Mouse (Mus musculus) granulocyte monocyte progenitor cell, adult 5-6 weeks (primary cell): Measurements from ENCODE around the gene Hyal3. TPM values are rescaled to one million over a fixed set of nuclear protein-coding genes. Genes with fewer than 3 reads are reported as not detected.
"Not testable (repeated sequence)": the region's sequence is repeated elsewhere in the genome, so short reads cannot be mapped to it uniquely, and the experiment has no call there.

Source experiments
- ATAC-seq: replicated peaks from 2 replicates; pipeline ENCODE4 v1.8.0; 2016; ENCODE audit warnings: mild to moderate bottlenecking, moderate TSS enrichment, inconsistent platforms; ENCODE audit not compliant: poor library complexity, severe bottlenecking
- total RNA-seq, 2 experiments: library from RNA; stranded (forward) in 1 of 2; stranded (reverse) in 1 of 2; fragments of 200-712, 200-1000 nt in 1 of 2; fragments of >200 nt in 1 of 2; fragmentation: Nextera tagmentation in 1 of 2; gene quantifications; 2 replicates each; pipeline ENCODE4 v1.2.3; 2014 to 2017

The Hyal3 gene
- total RNA-seq, 2 experiments from 2014 or later = 0.46 TPM; not detected in 1

DNA sequence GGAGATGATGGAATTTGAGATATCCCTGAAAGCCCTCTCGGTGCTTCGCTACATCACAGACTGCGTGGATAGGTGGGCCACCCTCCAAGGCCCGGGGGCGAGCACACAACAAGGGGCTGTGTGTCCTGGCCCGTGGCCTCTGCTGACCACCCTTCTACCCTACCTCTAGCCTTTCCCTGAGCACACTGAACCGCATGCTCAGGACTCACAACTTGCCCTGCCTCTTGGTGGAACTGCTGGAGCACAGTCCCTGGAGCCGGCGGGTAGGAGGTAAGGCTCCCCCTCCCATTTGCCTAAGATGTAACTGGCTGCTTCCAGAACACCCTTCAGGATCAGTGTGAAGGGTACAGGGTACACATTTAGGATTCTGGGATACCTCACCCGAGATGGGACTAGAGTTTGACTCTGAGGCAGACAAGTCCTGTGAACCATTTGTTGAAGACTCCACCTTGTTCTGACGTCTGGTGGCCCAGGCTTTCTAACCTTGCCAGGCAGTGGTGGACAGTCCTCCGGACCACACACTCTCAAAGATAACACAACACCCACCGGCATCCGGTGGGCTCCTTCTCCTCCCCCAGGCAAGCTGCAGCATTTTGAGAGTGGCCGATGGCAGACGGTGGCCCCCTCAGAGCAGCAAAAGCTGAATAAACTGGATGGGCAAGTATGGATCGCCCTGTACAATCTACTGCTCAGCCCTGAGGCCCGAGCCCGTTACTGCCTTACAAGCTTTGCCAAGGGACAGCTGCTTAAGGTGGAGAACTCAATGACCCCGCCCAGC is 31.1 kb upstream of the Hyal3 start:
- ATAC-seq = no peak

DNA sequence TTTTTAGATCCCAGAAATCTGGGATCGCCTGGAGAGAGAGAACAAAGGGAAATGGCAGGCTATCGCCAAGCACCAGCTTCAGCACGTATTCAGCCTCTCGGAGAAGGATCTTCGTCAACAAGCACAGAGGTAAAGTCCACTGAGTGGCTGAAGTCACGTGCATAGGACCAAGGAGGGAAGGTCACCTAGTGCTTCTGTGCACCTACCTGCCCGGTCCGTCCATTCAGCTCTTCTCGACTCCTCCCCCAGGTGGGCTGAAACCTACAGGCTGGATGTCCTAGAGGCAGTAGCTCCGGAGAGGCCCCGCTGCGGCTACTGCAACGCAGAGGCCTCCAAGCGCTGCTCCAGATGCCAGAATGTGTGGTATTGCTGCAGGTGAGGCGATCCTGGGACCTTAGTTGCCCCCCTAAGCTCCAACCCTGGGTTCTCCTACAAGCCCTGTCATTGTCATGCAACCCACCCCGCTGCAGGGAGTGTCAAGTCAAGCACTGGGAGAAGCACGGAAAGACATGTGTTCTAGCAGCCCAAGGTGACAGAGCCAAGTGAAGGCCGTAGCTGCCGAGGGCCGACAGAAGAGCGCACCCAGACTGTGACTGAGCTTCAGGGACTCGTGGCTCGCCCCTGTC is 30.0 kb upstream of the Hyal3 start:
- no peak for ATAC-seq

DNA sequence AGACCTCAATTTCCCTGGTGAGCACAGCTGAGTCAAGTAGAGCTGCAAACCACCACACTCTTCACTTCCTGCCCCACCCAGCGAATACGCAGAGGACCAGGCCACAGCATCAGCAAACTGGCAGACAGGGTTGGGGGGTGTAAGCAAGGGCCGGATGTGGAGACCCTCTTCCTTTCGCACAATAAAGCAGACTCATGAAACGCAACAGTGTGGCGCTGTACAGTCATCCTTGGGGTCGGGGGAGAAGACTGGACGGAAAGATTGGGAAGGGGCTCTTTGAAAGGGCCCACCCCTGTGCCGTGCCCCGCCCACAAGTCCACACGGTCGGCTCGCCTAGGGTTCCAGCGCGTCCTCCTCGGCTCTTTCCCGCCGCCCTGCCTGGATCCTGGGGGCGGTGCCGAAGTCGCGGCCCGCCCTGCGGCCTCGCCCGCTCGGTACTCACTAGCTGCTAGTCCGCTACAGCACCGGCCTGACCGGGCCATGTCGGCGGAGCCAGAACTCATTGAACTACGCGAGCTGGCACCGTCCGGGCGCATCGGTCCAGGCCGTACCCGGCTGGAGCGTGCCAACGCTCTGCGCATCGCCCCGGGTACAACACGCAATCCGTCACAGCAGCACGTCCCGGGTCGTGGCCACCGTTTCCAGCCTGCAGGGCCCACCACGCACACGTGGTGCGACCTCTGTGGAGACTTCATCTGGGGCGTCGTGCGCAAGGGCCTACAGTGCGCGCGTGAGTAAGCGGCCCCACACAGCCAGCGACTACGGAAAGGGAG is 29.3 kb upstream of the Hyal3 start, which contains the start of gene Rassf1:
Rassf1 (plus strand) TSS at position 439 of the 773 bp plus-strand sequence.
- 0 out of 2 replicates have a peak, but pooled peaks have one; percentile 6 for ATAC-seq

DNA sequence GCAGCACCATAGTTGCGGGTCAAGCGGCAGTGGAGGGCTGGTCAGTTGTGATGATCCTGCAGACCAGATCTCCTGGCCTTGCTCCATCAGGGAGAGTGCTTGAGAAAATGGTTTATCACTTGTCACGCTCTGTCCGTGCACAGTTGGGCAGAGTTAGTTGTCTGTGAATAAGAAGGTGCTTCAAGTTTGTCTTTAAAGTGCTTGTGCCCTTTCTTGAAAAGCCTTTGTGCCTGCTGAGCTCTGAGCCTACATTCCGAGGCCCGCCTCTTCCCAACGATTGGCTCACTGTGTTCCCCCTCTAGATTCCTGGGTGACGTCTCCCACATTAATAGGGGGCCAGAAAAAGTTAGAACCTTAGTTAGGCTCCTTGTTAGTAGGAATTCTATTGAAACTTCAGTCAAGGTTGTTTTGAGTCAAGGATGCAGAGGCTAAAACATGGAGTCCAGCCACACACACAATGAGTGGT is 28.7 kb upstream of the Hyal3 start:
- no peak for ATAC-seq

DNA sequence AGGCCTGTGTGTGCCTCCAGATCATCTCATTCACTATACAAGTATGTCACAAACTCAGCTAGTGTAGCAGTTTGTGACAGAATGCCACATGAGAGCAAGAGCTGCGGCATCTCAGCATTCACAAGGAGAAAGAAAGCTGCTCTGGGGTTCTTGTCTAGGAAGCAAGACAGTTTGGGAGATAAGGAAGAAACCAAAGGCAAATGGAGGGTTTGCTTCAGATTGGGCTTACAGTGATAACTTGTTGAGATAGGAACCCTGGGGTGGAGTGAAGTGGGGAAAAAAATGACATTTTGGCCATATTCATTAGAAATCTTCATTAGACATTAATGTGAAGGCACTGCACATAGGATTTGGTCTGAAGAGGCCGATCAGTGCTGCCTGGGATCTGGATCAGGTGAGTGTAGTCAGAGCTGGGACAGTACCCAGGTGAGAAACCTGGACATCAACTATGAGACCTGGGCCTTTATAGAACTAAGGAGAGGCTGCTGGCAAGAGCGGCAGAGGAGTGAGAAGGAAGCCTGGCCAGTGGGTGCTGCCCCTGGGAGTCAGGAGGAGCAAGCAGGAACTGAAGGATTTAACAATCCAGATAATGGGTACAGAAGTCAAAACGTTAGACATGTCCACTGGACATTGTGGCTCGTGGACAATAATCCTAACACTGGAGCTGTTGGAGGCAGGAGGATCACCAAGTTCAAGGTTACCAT is 27.8 kb upstream of the Hyal3 start:
- ATAC-seq = no peak

DNA sequence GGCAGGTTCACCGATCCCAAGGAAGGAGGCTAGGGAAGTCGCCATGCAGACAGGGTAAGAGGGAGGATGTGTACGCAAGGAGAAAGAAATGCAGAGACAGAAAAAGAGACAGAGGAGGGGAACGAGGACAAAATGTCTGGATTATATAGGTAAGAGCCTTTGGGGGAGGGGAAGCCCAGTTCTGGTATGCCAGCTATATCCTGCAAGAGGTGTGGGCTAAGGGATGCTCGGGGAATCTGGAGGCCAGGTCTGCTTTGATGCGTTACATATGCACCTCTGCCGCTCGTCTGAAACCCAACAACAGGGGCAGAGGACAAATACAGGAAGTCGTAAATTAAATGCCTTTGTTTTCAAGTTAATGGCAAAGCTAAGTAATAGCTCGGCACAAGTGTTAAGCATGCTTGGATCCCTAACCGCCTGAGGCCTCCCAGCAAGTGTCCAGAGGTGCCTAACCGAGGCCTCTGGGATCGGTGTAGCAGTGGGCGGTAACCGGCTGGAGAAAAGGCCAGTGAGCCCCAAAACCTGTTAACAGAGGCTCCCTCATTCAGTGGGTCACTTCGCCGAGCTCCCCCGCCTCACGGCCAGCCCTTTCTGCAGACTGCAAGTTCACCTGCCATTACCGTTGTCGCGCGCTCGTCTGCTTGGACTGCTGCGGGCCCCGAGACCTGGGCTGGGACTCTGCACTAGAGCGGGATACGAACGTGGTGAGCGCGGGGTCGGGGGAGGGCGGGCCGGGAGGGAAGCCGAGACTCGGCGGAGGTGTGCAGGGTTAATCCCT is 26.9 kb upstream of the Hyal3 start:
- ATAC-seq = no peak

DNA sequence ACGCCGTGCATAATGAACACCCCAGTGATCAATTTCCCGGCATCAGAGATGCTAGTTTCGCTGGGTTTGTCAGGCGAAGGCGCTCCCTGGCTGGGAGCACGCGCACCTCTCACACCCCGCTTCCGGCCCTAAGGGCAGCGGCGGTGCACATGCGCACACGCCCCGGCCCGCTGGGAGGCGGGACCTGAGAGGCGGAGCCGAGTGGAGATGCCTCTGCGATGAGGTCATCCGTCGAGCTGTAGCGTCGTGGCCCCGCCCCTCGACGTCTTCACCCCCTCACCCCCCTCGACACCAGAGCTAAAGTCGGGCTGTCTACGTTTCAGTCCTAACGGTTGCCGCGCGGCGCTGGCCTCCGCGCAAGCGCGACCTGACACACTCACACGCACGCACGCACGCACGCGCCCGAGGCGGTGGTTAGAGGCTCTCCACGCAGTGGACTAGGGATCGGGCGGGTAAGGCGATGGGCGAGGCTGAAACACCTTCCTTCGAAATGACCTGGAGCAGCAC is 26.2 kb upstream of the Hyal3 start:
- ATAC-seq = peak; percentile 79

DNA sequence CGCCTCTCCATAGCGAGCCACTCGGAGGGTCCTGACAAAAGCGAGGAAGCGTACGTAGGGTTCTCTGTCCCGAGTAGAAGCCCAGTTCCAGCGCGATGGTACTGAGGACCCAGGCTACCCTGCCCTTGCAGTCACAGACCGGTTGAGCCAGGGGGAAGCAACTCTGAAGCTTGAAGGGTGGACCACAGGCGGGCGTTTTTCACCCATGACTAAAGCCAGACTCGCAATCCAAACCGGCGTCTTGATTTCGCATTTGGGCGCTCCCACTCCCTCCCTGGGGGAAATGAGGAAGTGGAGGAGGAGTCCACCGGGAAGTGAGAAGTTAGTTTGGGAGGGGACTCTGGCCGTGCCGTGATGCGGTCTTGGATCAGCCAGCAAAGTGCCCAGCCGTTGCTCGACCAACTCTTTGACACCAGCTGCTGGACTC is 25.6 kb upstream of the Hyal3 start:
- ATAC-seq = peak; percentile 41

DNA sequence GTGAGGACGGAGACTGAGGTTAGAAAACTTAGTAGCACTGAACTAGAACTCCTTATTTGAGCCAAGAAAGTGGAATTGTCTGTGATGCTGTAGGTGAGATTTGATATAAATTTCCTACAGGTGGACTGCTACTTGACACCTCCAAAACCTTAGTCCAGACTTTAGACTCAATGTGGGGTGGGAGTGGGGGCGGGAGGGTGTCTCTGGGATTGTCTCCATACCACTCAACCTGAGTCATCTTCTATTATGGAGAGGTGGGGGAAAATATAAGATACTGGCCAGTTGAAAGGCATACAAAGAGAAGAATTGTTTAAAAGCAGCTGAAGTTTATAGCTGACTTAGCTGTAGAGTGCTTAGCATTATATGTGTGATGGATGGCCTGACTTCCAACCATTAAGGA is 24.9 kb upstream of the Hyal3 start:
- no peak for ATAC-seq

DNA sequence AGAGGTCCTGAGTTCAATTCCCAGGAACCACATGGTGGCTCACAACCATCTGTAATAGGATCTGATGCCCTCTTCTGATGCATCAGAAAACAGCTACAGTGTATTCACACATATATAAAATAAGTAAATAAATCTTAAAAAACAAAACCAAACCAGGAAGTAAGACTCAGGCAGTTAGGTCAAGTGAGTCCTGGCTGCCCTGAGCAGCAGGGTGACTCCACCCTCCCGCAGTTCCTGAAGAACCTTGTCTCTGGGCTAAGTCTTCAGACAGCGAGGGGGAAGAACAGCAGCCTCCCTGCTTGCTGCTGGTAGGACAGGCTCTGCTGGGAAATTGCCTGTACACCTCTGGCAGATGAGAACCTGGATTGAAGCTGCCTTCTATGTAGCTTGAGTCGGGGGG is 24.3 kb upstream of the Hyal3 start:
- ATAC-seq = no peak

DNA sequence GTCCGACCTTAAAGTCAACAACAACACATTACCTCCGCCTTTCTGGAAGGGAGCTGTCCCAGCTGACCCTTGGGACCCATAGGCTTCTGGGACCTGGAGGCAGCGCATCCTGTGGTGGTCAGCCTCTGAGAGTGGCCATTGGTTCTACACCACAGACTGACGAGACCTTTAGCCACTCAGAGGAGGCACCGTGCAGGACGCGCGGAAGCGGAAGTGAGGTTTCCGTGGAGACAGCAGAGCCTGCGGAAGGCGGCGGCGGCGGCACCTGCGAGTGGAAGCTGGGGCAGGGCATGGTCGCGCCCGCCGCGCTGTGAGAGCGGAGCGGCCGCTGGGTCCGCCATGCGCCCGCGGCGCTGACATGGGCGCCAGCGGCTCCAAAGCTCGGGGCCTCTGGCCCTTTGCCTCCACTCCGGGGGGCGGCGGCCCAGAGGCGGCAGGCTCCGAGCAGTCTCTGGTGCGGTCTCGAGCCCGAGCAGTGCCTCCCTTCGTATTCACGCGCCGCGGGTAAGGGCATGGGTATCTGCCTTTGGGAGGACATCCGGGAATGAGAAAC is 17.5 kb upstream of the Hyal3 start, which contains the start of gene Tusc2:
Tusc2 (plus strand) TSS at position 227 of the 553 bp plus-strand sequence.
- ATAC-seq = peak; percentile 94

DNA sequence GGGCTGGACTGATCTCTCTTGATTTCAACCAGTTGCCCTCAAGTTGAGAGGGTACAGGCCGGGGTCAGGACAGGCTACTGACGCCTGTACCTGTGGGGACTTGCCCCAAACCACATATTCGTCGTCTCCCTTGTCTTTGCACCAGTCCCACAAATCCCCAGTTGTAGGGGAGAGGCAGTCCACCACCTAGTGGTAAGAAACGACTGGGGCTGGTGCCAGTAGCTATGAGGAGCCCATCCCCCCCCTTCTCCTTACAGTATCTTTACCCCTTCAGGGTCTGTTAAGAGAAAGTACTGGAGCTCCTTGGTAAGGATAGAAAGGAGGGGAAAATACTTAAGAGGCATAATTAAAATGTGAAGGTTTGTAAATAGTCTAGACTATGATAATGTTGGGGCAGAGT is 15.1 kb upstream of the Hyal3 start:
- ATAC-seq = not testable (repeated sequence)

DNA sequence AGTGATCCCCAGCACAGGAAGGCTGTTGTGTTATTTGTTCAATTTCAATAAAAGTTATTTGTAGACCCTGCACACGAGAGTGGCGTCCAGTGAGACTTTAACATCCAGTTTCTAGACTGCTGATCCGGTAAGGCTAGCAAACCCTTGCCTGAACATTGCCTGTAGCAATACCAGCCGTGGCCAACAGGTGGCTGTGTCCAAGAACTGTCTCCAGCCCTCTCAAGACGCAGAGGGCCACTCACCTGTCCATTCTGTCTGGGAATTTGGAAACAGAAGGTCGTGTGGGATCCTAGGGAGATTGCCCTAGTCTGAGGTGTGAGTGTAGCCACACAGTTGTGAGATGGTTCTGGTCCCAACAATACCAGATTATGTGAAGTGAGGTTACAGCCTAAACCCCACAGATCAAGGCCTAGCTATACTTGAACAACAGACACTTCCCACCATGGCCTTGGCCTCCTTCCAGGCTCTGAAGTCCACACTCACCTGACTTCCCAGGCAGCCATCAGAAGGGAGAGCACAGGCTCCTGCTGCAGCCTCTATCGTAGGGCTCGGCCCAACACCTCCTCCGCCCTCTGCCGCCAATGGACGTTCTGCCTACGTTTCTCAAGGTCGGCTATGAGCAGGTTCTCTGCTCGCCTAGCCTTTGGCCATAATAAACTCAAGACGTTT is 14.4 kb upstream of the Hyal3 start:
- ATAC-seq = 0 out of 2 replicates have a peak, but pooled peaks have one; percentile 17

DNA sequence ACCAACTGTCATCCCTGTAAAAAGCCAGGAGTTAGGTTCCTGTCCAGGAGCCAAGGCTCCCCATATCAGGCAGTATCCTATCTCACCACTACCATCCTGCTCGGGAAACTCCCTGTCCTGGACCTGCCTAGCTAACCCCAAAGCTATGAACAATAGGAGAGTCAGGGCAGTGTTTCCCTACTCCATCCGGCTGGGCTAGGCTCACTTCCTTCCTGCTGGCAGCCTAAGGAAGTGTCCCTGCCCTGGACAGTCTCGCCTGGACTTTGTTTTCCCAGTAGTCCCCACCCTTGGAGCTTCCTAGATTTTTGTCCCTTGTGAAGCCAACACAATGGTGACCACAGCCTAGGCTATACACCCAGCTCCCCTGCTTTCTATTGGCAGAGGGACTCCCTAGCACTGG is 13.8 kb upstream of the Hyal3 start:
- ATAC-seq = no peak

DNA sequence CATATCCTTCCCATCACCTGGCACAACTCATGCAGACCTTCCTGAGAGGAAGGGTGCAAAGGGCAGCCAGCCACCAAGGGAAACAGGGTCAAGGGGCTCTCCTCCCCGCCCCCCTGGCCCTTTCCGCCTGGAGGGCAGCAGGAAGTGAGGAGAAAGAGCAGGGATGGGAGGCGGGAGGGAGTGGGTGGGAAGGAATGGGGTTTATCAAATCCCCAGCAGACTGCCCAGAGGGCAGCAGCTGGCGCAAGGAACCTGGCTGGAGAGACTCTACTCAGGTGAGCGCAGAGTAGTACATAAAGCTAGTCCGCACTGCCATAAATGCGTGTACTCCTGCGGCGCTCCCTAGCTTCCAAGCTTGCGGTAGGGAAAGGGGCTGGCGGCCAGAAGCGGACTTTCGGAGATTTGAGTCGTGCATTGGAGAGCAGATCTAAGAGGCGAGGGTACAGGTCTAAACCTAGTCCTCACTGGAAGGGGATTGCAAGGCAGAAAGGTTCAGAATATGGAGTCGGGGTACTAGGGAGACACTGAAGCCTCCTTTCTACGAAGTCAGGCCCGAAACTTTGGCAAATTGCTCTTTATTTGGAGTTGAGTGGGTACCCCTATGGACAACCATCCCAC is 12.8 kb upstream of the Hyal3 start, which contains the start of gene Hyal2:
Hyal2 (plus strand) TSS at position 244 of the 618 bp plus-strand sequence.
- ATAC-seq = no peak

DNA sequence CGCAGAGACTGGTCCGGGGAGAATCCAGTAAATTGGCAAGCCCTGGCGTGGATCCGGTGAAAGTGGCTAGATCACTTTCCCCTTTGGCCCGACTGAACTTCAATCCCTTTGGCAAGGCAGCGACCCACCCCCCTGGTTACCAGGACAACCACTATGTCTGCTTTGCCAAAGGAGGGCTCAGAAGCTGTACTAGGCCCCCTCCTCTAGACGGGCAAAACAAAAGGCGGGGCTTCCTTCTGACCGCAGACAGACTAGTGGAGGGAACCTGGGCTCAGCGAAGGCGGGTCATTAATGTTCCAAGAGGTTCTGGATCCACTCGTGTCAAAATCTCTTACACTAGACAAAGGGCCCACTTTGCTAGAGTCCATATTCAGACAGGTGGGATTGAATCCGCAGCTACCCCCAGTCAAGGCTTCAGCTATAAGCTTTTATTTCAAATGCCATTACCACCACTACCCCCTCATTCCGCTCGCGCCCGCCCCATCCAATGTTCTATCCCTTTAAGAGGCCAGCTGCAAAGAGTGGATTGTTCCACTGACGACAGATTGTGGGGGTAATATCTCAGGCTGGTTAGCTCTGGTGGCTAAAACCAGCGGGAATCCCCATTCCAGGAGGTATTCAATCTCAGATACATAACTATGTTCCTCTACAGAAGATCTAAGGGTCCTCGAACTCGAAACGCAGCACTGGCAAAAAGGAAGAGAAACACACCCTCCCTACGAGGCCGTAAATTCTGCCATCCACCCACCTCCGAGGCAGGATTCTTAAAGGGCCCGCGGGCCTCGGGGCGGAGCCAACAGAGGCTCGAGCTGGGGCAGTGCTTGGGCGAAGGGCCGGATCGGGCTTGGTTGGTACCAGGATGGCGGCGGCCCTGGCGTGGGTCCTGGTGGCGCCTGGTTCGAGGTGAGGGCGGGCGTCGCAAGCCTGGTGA is 12.0 kb upstream of the Hyal3 start:
- ATAC-seq = peak; percentile 55

DNA sequence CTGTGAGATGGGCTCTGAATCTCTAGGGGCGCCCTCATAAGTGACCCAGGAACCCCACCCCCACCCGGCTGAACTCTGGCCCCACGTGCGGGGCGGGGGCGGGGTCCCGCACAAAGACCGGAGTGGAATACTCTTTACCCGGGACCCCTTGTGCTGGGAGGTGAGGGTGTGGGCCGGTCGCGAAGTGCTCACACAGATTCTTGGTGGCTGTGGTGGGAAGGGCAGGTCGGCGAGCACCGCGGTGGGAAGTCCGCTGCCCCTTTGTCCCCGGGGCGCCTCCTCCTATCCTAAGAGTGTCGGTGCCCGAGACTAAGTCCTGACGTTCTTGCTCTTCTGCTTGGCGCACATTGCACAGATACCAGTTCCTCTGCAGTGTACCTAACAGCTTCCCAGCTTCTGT is 11.3 kb upstream of the Hyal3 start:
- ATAC-seq = peak; percentile 34
